Mouse (Mus musculus) forebrain, embryonic 11.5 days (tissue): ENCODE measurements around the gene Chgb. TPM values are rescaled to one million over a fixed set of nuclear protein-coding genes. Genes with fewer than 3 reads are reported as not detected.
A peak's percentile ranks its signal among the peaks of the same experiment; 100 is the strongest.

ENCODE experiments used
- ATAC-seq: fragments of 200-750 bp; cut with Nextera tagmentation; replicated peaks from 2 replicates; pipeline ENCODE4 v1.8.0; 2017; ENCODE audit warnings: moderate TSS enrichment; ENCODE audit not compliant: low FRiP score
- DNase-seq: peaks from one replicate; pipeline ENCODE4 v3.0.0-alpha.2; 2017; ENCODE audit warnings: low spot score
- H3K27ac ChIP-seq: fragments of 300-500 bp; sonication (generic); 2 replicates; pipeline ENCODE4 v1.5.1; 2014; ENCODE audit warnings: low read depth, low read length
- H3K27me3 ChIP-seq: fragments of 300-500 bp; sonication (generic); 2 replicates; pipeline ENCODE4 v1.6.1; 2014; ENCODE audit warnings: mild to moderate bottlenecking, low read length, mixed read lengths; ENCODE audit not compliant: control insufficient read depth, insufficient read depth
- H3K36me3 ChIP-seq: fragments of 300-500 bp; sonication (generic); 2 replicates; pipeline ENCODE4 v1.6.1; 2014; ENCODE audit warnings: mild to moderate bottlenecking, low read length, moderate library complexity, mixed read lengths; ENCODE audit not compliant: control insufficient read depth, insufficient read depth
- H3K4me1 ChIP-seq: fragments of 300-500 bp; sonication (generic); replicated peaks from 2 replicates; pipeline ENCODE4 v1.6.1; 2014; ENCODE audit warnings: low read length, mixed read lengths; ENCODE audit not compliant: control insufficient read depth, insufficient read depth
- H3K4me2 ChIP-seq: fragments of 300-500 bp; sonication (generic); 2 replicates; pipeline ENCODE4 v1.6.1; 2014; ENCODE audit warnings: low read depth, mild to moderate bottlenecking, low read length, moderate library complexity, mixed read lengths; ENCODE audit not compliant: severe bottlenecking
- H3K4me3 ChIP-seq: fragments of 300-500 bp; sonication (generic); 2 replicates; pipeline ENCODE4 v1.5.1; 2014; ENCODE audit warnings: low read depth, low read length
- H3K9ac ChIP-seq: fragments of 300-500 bp; sonication (generic); 2 replicates; pipeline ENCODE4 v1.6.1; 2014; ENCODE audit warnings: low read length
- H3K9me3 ChIP-seq: fragments of 300-500 bp; sonication (generic); 2 replicates; pipeline ENCODE4 v1.6.1; 2016; ENCODE audit warnings: low read length, mixed read lengths; ENCODE audit not compliant: control insufficient read depth
- WGBS: fragments of 180-500 bp; shearing (Covaris S2); extraction: QIAGEN DNeasy Blood & Tissue Kit; methylation state at CpG from one replicate; pipeline ENCODE4 v1.1.7; 2014; 5-methylcytosine and 5-hydroxymethylcytosine counted together
- polyA plus RNA-seq: library from polyadenylated mRNA; unstranded; fragments of >200 nt; fragmentation: Nextera tagmentation; extraction: Ambion mirVana; gene quantifications from 2 replicates; pipeline ENCODE4 v1.2.1, GENCODE M21; 2014

Gene Chgb
- polyA plus RNA-seq, 1 experiment from 2014 or later: 5.9 TPM

- 50% methylated on average over 15 of the region's 15 CpGs for WGBS
- H3K4me1 ChIP-seq: peaks cover 7% of the 10 kb centered on the region; the same call in 1 of the 2 replicates
- DNase-seq (no peak), ATAC-seq (peak; percentile 87)
- no peaks in the 10 kb centered on the region for H3K9me3 ChIP-seq
- H3K27me3 ChIP-seq: no peaks in the 10 kb centered on the region
- H3K36me3 ChIP-seq: no peaks in the 10 kb centered on the region
- peak overlapping the region; percentile 81 for H3K27ac ChIP-seq
- H3K4me2 ChIP-seq: peak overlapping the region; percentile 24; the same call in 1 of the 2 replicates
- no peak overlapping the region for H3K4me3 ChIP-seq
- H3K9ac ChIP-seq: no peak overlapping the region; the same call in 1 of the 2 replicates
Observed at GRCm38 (mm10) chr2:132751141-132752066, 29.7 kb upstream of the Chgb start.

GRCm38 (mm10) chr2:132752398-132752797, 28.7 kb upstream of the Chgb start:
- Histone ChIP-seq H3K27me3 (no peaks in the 10 kb centered on the region), H3K36me3 (no peaks in the 10 kb centered on the region), H3K4me3 (no peak overlapping the region), H3K4me1 (peaks cover 7% of the 10 kb centered on the region; the same call in 1 of the 2 replicates), H3K27ac (no peak overlapping the region), H3K4me2 (no peak overlapping the region), H3K9ac (no peak overlapping the region), H3K9me3 (no peaks in the 10 kb centered on the region)
- ATAC-seq (no peak), DNase-seq (no peak)
- WGBS: 76% methylated on average over 2 of the region's 2 CpGs

- Histone ChIP-seq H3K4me1 (peaks cover 7% of the 10 kb centered on the region; the same call in 1 of the 2 replicates), H3K4me2 (no peak overlapping the region), H3K9me3 (no peaks in the 10 kb centered on the region), H3K4me3 (no peak overlapping the region), H3K27me3 (no peaks in the 10 kb centered on the region), H3K9ac (no peak overlapping the region), H3K27ac (no peak overlapping the region), H3K36me3 (no peaks in the 10 kb centered on the region)
- ATAC-seq: no peak
- WGBS: 82% methylated on average over 3 of the region's 3 CpGs
- DNase-seq: no peak
Observed at GRCm38 (mm10) chr2:132753137-132753536, 27.9 kb upstream of the Chgb start.

- Histone ChIP-seq H3K4me3 (no peak overlapping the region), H3K27ac (no peak overlapping the region), H3K36me3 (no peaks in the 10 kb centered on the region), H3K4me1 (no peaks in the 10 kb centered on the region), H3K9me3 (no peaks in the 10 kb centered on the region), H3K4me2 (no peak overlapping the region), H3K9ac (no peak overlapping the region), H3K27me3 (no peaks in the 10 kb centered on the region)
- no peak for ATAC-seq
- DNase-seq: no peak
- WGBS: 74% methylated on average over 5 of the region's 5 CpGs
Observed at GRCm38 (mm10) chr2:132757911-132758310, 23.2 kb upstream of the Chgb start.

GRCm38 (mm10) chr2:132770822-132771221, 10.3 kb upstream of the Chgb start:
- WGBS: 92% methylated on average over 1 of the region's 1 CpGs
- Histone ChIP-seq H3K4me3 (no peak overlapping the region), H3K4me1 (no peaks in the 10 kb centered on the region), H3K27ac (no peak overlapping the region), H3K36me3 (no peaks in the 10 kb centered on the region), H3K4me2 (no peak overlapping the region), H3K9ac (no peak overlapping the region), H3K9me3 (no peaks in the 10 kb centered on the region), H3K27me3 (no peaks in the 10 kb centered on the region)
- no peak for DNase-seq
- ATAC-seq: no peak

GRCm38 (mm10) chr2:132781439-132782068, 476 bp downstream of the Chgb start:
- ATAC-seq: peak; percentile 98

GRCm38 (mm10) chr2:132784039-132784438, 3.0 kb downstream of the Chgb start:
- 84% methylated on average over 6 of the region's 6 CpGs for WGBS
- DNase-seq: no peak

More at GRCm38 (mm10) chr2:132781439-132782068, 476 bp downstream of the Chgb start:
- peak overlapping the region; percentile 38 for H3K4me3 ChIP-seq
- 0 out of 2 replicates have a peak overlapping the region, but pooled peaks have one; percentile 28 for H3K27ac ChIP-seq
- peak overlapping the region; percentile 70 for H3K4me2 ChIP-seq
- peak; percentile 96 for DNase-seq
- H3K36me3 ChIP-seq: no peaks in the 10 kb centered on the region
- H3K4me1 ChIP-seq: no peaks in the 10 kb centered on the region; the same call in 1 of the 2 replicates
- H3K9ac ChIP-seq: peak overlapping the region; percentile 56
- H3K9me3 ChIP-seq: no peaks in the 10 kb centered on the region
- H3K27me3 ChIP-seq: no peaks in the 10 kb centered on the region
- WGBS: under 1% methylated on average over 41 of the region's 41 CpGs

GRCm38 (mm10) chr2:132793441-132794203, 12.5 kb downstream of the Chgb start:
- no peak for DNase-seq
- H3K9ac ChIP-seq: no peak overlapping the region
- H3K9me3 ChIP-seq: no peaks in the 10 kb centered on the region
- WGBS: 92% methylated on average over 19 of the region's 19 CpGs
- H3K4me1 ChIP-seq: no peaks in the 10 kb centered on the region
- no peak overlapping the region for H3K4me3 ChIP-seq
- no peak for ATAC-seq
- no peaks in the 10 kb centered on the region for H3K36me3 ChIP-seq
- H3K27me3 ChIP-seq: no peaks in the 10 kb centered on the region
- no peak overlapping the region for H3K4me2 ChIP-seq
- H3K27ac ChIP-seq: no peak overlapping the region

More at GRCm38 (mm10) chr2:132784039-132784438, 3.0 kb downstream of the Chgb start:
- no peaks in the 10 kb centered on the region for H3K9me3 ChIP-seq
- no peak overlapping the region for H3K4me3 ChIP-seq
- H3K27ac ChIP-seq: no peak overlapping the region
- H3K36me3 ChIP-seq: no peaks in the 10 kb centered on the region
- H3K27me3 ChIP-seq: no peaks in the 10 kb centered on the region
- ATAC-seq: no peak
- no peak overlapping the region for H3K9ac ChIP-seq
- H3K4me1 ChIP-seq: no peaks in the 10 kb centered on the region; the same call in 1 of the 2 replicates
- H3K4me2 ChIP-seq: no peak overlapping the region
